Mouse (Mus musculus): ENCODE measurements at regions not wholly inside any gene's neighbourhood (a gene's known extent, or its start where the extent isn't known, plus 50 kb on each side); places are given as distances from the start of the nearest gene placed in this dataset.
A peak's percentile ranks its signal among the peaks of the same experiment; 100 is the strongest.

DNA sequence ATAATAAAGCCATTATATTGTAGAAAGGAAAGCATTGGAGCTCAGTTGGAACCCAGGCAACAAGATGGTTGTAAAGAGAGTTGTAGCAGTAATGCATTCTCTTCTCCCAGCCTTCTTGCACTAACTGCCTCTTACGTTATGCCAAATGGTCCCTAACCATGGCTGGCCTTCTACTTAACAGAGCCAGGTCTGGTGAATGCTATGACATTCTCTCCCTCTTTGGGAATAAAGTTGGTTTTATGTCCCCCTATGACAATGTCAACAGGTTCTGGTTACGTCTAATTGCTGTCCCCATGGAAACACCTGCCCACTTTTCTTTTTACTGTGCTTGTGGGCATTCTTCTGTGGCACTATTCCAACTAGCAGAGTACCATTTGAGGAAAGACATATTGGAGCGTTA is 126.4 kb upstream of the Npvf start:
- DNase-seq (ENCODE audit: low read depth) = no peak

- no peak for DNase-seq (ENCODE audit: low read depth)
These were observed 127.0 kb upstream of the Npvf start for GRCm38 (mm10) chr6:50781271-50781670.

DNA sequence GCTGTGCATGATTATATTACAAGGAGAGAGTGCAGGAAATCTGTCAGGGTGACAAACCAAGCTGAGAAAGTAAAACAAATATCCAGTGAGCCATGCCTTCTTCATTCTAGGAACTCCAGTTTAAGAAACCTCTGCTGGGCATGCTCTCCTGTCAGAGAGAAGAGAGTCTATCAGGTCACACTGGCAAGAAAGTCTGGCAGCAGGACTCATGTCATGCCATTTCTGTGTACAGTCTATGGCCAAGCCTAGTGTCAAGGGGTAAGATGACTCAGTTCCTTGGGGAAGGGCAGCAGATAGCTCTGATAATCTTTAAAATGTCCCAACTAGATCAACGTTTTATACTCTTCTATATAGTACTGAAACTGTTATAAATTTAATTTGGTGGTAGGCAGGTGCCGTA is 128.0 kb upstream of the Npvf start:
- no peak for DNase-seq (ENCODE audit: low read depth)

DNA sequence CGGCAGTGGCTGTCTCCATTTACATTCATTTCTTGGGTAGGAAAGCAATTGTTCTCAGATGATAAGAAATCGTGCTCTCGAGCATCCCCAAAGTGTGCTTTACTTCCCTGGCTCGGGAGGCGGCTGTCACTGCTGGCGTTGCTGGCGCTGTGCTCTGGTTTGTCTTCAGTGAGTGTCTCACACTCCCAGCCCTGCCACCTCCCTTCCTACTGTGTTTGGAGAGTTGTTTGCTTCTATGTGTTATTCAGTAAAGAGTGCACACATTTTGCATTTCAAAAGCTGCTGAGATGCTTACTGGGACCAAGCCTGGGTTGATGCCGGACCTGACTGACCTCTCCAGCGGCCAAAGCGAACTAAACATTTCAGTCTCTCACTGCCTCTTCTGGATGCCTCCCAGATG is 129.3 kb upstream of the Npvf start:
- no peak for DNase-seq (ENCODE audit: low read depth)

DNA sequence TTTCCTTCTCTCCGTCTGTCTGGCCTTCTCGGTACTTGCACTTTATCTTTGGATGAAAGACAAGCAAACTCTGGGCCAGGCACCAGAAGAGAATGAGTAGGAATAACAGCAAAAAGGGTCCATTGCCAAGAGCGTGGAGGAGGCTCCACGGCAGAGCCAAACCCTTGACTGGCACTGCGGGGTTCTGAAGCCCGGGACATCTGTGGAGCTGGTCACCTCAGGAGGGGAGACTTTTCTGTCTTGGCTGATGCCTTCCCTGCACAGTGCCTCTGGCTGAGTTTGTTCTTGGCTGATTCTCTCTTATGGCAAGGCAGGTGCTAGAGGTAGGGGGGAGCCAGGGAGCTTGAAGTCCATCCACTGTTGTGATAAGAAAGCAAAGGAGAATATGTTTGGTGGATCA is 130.1 kb upstream of the Npvf start:
- no peak for DNase-seq (ENCODE audit: low read depth)

DNA sequence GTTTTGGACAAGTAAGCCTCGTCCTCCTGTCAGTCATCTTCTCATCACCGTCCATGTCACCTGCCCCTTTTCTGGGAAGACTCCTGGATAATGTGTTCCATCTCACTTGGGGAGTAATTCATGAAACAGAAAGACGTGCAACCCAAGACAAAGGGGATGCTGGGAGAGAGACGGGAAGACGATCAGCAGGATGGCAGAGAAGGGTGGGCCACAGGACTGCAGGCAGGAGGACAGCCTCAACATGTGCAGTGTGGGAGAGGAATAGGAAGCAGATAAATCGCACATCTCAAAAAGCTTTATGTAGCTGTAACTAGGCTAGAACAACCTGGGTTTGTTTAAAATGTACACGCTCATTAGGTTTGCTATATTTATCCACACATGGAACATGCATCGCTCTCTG is 133.4 kb upstream of the Npvf start:
- no peak for DNase-seq (ENCODE audit: low read depth)

GRCm38 (mm10) chr6:50799963-50800362 is 145.7 kb upstream of the Npvf start:
- no peak for DNase-seq (ENCODE audit: low read depth)

DNA sequence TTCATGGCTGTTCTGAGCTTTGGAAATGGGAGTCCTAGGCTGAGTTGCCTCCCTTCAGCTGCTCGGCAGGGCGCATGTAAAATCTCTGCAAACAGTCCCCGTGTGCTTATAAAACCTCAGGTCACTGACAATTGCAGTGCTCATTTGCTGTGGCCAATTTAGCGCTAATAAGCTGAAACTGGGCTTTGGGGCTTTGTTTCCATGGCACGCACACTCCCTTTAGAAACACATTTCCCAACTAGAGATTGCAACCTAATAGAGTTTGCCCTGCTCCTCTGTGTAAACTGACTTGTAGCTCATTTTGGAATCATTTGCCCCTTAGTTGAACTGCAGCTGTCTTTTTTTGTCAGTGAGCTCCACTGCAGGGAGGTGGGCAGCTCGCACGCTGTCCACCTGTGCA is 148.7 kb upstream of the Npvf start:
- no peak for DNase-seq (ENCODE audit: low read depth)

- DNase-seq (ENCODE audit: low read depth) = no peak
These were observed 150.3 kb upstream of the Npvf start for GRCm38 (mm10) chr6:50804477-50805005.

GRCm38 (mm10) chr6:50806376-50807077 is 152.3 kb upstream of the Npvf start:
- peak; percentile 53 for DNase-seq (ENCODE audit: low read depth)

- no peak for DNase-seq (ENCODE audit: low read depth)
These were observed 153.2 kb upstream of the Npvf start for GRCm38 (mm10) chr6:50807187-50808012.

- DNase-seq (ENCODE audit: low read depth) = peak; percentile 47
These were observed 153.9 kb upstream of the Npvf start for GRCm38 (mm10) chr6:50808126-50808525.

DNA sequence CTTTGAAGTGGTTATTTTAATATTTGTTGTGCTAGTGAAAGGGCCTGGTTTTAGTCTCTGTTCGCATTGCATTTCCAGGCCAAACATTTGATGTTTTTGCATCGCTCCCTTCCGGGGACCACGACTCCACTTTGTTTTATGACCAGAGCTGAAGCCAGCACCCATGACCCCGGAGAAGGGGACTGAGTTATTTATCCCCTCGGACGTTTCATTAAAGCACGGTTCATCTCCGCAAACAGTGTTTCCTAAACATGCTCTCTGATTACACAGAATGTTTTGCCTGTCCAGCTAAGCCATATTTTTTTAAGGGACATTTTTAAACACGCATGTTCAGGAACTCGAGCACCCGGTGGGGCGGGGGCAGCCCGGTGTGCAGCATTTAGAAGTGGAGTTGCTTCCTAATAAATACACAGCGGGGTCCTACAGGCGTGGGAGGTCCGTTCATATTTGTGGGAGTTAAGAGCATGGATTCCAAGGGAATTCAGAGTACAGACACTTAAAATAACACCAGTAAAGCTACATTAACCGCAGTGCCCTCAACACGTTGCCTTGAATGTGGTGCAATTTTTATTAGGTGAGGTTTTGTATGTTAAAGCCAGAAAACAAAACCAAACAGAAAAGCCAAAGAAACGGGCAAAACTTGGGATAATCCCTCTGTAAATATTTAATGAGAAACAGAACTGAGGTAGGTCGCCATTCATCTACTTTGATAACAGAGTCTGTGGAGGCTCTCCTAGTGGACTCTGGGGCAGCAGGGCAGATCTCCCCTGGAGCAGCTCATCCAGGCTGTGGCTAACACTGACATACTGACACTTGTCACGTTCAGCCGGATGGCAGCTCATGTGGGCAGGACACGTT is 154.8 kb upstream of the Npvf start:
- no peak for DNase-seq (ENCODE audit: low read depth)

DNA sequence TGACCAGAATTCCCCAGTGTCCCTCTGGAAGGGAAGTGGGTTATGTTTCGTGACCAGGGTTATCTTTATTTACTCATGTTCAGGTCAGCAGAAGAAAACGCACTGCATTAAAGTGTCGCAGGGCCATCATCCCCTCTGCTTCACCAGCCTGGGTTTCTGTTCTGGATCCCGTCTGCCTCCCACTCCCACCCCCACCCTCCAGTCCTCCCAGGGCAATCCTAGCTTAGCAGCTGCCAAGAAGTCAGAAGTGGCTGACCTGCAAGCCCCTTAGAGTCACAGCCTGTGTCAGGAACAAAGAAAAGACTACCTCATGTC is 155.4 kb upstream of the Npvf start:
- DNase-seq (ENCODE audit: low read depth) = no peak

DNA sequence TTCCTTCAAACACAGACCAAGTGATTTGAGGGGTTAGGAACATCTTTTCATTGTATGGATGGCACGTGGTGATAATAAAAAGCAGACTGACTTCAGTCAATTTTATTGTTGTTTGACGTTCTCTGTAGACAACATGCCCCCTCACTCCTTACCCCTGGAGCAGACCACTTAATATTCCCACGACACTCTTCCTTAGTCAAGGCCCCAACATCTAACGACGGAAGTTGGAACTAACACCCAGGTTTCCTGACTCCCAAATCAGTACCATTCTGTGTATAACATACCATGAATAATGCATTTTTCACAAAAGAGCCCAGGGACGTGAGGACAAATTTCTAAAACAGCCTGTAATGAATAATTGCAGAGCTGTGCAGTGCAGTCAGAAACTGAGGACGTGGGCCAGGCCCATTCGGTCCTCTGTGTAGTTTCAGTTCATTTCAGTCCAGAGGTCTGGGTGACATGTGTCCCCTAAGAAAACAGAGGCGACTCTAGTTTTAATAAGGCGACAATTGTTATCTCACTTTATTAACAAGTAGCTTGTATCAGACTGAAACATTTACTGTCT is 160.8 kb upstream of the Npvf start:
- DNase-seq (ENCODE audit: low read depth) = no peak

DNA sequence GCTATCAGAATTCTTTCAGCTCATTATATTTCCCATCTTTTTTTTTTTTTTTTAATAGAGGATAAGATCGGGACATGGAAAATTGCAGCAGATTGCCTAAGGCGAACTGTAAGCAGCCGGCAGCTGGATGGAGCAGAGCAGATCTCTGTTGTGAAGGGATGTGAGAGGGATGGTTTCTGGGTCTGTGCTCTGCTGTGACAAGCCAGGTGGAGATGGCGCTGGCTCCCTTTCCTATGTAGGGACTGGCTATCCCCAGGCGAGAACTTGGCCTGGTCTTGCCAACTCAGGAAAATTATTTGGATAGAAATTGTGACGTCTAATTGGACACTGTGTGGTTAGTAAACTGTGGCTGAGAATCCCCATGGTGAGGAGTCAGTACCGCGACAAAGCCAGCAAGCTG is 161.3 kb upstream of the Npvf start:
- DNase-seq (ENCODE audit: low read depth) = no peak

- DNase-seq (ENCODE audit: low read depth) = no peak
These were observed 163.2 kb upstream of the Npvf start for GRCm38 (mm10) chr6:50817430-50817829.

DNA sequence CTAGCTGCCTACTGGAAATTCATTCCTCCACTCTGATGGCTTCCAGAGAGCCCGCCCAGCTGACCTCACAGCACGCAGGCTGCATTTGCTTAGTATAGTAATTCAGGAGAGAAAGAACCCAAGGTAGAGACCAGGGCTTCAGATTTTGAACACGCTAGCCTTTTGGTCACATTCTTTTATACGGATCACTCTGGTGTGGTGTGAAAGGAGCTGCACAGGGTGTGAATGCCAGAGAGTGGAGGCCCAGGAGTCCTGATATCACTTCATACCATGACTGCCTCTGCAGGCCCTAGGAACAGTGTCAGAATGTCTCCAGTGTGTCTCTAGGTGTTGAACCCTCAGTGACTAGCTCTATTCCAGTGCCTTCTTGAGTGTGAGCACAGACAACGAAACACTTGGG is 164.2 kb upstream of the Npvf start:
- DNase-seq (ENCODE audit: low read depth) = no peak

GRCm38 (mm10) chr6:50818891-50819541 is 164.8 kb upstream of the Npvf start:
- DNase-seq (ENCODE audit: low read depth) = no peak

- DNase-seq (ENCODE audit: low read depth) = no peak
These were observed 167.4 kb upstream of the Npvf start for GRCm38 (mm10) chr6:50821401-50822235.
